Mouse (Mus musculus) testis, adult 2 months (tissue): ENCODE data around the gene Set.

ENCODE experiments used
- CTCF ChIP-seq: fragments of 200-500 bp; IDR thresholded peaks from 2 replicates; pipeline ENCODE4 v1.5.1; 2012; ENCODE audit warnings: low read depth, mild to moderate bottlenecking, inconsistent platforms, low read length, moderate library complexity; ENCODE audit not compliant: control insufficient read depth, insufficient read depth, insufficient replicate concordance
- POLR2A ChIP-seq: fragments of 200-500 bp; IDR thresholded peaks from 2 replicates; pipeline ENCODE4 v1.6.1; 2012; ENCODE audit warnings: low read depth, mild to moderate bottlenecking, inconsistent platforms, low read length, moderate library complexity; ENCODE audit not compliant: control insufficient read depth

DNA sequence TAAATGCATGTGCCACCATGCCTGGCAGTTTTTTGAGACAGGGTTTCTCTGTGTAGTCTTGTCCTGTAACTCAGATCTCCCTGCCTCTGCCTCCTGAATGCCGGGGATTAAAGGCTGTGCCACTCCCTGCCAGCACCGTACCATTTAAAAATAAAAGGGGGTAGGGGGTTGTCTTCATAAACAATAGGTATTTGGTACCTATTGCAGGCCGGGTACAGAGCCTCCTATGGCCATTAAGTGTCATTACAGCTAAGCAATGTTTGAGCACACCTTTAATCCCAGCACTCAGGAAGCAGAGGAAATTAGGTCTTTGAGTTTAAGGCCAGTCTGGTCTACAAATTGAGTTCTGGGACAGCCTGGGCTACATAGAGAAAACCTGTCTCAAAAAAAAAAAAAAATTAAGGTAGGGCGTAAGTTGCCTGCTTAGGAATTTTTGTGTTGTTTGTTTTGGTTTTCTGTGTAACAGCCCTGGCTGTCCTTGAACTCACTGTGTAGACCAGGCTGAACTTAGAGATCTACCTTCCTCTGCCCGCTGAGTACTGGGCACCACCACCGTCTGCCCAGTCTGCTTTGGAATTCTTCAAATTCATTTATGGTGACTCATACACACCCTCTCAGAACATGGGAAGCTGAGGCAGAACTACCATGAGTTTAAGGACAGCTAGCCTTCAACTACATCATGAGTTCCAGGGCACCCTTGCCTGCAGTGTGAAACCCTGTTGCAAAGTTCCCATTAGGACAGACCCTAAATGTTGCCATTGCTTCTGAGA, 5.0 kb upstream of the Set start:
- no peak for TF ChIP-seq POLR2A
- no peak for TF ChIP-seq CTCF
